Mouse (Mus musculus) heart, postnatal 36 days (tissue): ENCODE measurements at regions not wholly inside any gene's neighbourhood (a gene's known extent, or its start where the extent isn't known, plus 50 kb on each side); places are given as distances from the start of the nearest gene placed in this dataset.

ENCODE experiments used
- DNase-seq, 2 experiments: peaks; one replicate each; pipeline ENCODE4 v3.0.0; 2021 to 2022
- intact Hi-C: fragments of 180-260 bp; cut with DNase I; formaldehyde crosslinking; loops from one replicate; pipeline ENCODE4 v1.15.1; 2025

- DNase-seq = no peak
- intact Hi-C loops = no loop called here
Measured at GRCm38 (mm10) chr14:87861486-87861885, 445.0 kb downstream of the Tdrd3 start.

GRCm38 (mm10) chr14:87864388-87865215 is 448.2 kb downstream of the Tdrd3 start:
- DNase-seq = no peak
- intact Hi-C loops = no loop called here

DNA sequence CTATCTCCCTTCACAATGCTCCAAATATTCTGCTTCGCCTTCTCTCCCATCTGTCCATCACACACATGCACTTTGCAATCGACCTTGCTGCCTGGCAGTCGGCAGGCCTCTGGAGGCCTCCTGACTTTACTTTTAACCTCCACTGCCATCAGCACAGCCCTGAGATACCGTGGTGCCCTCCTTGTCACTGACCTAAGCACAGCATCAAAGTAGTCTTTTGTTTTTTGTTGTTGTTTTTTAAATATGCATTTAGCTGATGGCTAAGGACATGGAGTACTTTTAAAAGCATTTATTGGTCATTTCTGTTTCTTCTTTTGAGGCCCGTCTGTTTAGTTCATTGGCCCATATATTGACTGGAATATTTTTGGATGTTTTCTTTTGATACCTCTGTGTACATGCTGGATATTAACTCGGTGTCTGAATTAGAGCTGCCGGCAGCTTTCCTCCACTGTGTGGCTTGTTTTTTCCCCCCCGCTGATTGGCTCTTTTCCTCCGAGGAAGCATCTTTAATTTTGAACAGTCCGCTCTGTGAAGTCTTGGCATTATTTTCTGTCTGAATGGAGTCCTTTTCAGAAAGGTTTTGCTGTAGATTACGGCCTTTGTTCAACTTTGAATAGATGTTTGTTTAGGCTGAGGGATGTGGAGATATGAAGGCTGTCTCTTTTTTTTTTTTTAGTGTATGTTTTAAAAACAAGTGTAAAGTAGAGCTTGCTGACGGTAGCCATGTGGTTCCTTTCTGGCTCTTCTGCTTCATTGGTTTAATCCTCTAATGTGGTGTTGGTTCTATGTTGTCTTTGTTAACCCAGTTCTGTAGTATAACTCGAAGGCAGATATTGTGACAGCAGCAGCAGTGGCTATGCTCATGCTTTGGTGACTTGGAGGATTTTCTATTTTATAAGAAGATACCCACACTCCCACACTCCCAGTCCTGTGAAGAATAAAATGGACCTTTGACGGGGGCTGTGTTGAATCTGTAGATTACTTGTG is 449.1 kb downstream of the Tdrd3 start:
- DNase-seq = no peak
- intact Hi-C loops = no loop called here

- intact Hi-C loops = no loop called here
- DNase-seq = no peak
Measured at GRCm38 (mm10) chr14:87901784-87902183, 485.3 kb downstream of the Tdrd3 start.

GRCm38 (mm10) chr14:87902416-87902815 is 486.0 kb downstream of the Tdrd3 start:
- DNase-seq = no peak
- intact Hi-C loops = no loop called here
